Mouse (Mus musculus) bone marrow macrophage, adult 2 months (primary cell): ENCODE results near the gene Ptprg. TPM values are rescaled to one million over a fixed set of nuclear protein-coding genes. Genes with fewer than 3 reads are reported as not detected.

Experiments used
- H3K27ac ChIP-seq: 2 replicates; pipeline ENCODE4 v1.5.1; 2012; ENCODE audit warnings: low read depth, low read length; ENCODE audit not compliant: insufficient read depth
- H3K4me1 ChIP-seq: 2 replicates; pipeline ENCODE4 v1.6.1; 2012; ENCODE audit warnings: low read length; ENCODE audit not compliant: control insufficient read depth, insufficient read depth
- H3K4me3 ChIP-seq: 2 replicates; pipeline ENCODE4 v1.5.1; 2012; ENCODE audit warnings: mild to moderate bottlenecking, low read length, moderate library complexity; ENCODE audit not compliant: insufficient read depth
- CTCF ChIP-seq: IDR thresholded peaks from 2 replicates; pipeline ENCODE4 v1.5.1; 2012; ENCODE audit warnings: low read depth, mild to moderate bottlenecking, low read length, moderate library complexity
- POLR2A ChIP-seq: IDR thresholded peaks from 2 replicates; pipeline ENCODE4 v1.6.1; 2012; ENCODE audit warnings: mild to moderate bottlenecking, low read depth, low read length, borderline replicate concordance
- polyA plus RNA-seq: library from polyadenylated mRNA; stranded (reverse); fragments of >200 nt; gene quantifications from 2 replicates; pipeline ENCODE4 v1.2.4, GENCODE M21; 2012; ENCODE audit not compliant: missing spikeins, insufficient read depth, insufficient read length

Gene Ptprg
- polyA plus RNA-seq, 1 experiment: 0.76 TPM

GRCm38 (mm10) chr14:11874960-11875889, 321.9 kb downstream of the Ptprg start:
- no peaks in the 10 kb centered on the region for H3K4me1 ChIP-seq
- H3K4me3 ChIP-seq: no peak overlapping the region
- H3K27ac ChIP-seq: no peak overlapping the region
- TF ChIP-seq POLR2A (no peak), CTCF (no peak)

DNA sequence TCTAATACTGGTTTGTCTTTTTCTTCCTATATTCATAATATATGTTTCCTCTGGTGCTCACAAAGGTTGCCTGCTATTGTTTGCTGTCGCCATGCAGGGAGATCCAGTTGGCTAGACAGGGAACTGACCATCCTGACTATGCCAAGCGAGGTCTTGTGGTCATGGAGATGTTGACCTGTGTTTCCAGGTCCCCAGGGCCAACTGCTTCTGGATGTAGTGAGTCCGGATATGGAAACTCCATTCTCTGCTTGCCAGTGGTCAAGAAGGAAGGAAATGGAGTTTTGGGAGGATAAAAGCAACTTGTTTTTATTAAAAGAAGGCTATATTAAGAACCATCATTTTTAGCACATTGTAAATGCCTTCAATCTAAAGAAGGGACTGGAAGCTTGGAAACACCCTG, 327.8 kb downstream of the Ptprg start:
- Histone ChIP-seq H3K27ac (no peak overlapping the region), H3K4me3 (no peak overlapping the region), H3K4me1 (no peaks in the 10 kb centered on the region)
- TF ChIP-seq CTCF (no peak), POLR2A (no peak)

DNA sequence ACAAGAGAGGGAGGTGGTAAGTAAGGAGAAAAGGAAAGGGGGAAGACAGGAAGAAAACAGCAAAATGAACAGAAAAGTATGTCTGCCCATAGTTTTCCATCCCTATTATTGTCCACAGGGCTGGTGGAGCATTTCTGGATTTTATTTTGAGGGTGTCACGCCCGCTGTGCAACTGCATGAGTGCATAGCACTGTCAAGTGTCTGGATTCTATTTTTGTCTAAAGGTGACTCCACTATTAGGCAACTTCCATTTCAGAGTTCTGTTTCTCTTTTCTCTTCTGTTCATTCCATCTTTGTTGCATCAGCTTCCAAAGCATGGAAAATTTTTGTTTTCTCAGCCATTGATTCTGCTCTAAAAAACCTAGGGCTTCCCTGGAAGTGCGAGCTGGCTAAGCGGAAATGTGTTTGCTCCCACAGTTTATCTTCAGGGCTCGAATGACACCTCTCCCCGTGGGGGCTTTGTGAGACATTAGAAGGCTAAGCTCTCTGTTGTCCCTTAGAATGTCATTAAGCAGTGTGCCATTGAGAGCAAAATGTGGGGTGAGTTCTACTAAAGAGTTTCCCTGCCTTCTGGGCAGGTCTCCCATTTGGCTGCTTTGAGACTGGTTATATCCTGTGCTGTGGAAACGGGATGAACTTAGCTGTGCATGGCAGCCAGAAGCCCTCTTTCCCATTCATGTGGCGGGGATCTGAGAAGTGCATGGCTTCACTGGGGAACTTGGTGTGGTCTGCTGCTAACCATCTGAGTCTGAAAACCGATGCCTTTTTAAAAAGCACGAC, 330.0 kb downstream of the Ptprg start:
- Histone ChIP-seq H3K4me1 (no peaks in the 10 kb centered on the region), H3K27ac (no peak overlapping the region), H3K4me3 (no peak overlapping the region)
- TF ChIP-seq POLR2A (no peak), CTCF (no peak)

- TF ChIP-seq POLR2A (no peak), CTCF (no peak)
- no peak overlapping the region for H3K27ac ChIP-seq
- H3K4me1 ChIP-seq: no peaks in the 10 kb centered on the region
- H3K4me3 ChIP-seq: no peak overlapping the region
Measured at GRCm38 (mm10) chr14:11883995-11884394, 330.7 kb downstream of the Ptprg start.

DNA sequence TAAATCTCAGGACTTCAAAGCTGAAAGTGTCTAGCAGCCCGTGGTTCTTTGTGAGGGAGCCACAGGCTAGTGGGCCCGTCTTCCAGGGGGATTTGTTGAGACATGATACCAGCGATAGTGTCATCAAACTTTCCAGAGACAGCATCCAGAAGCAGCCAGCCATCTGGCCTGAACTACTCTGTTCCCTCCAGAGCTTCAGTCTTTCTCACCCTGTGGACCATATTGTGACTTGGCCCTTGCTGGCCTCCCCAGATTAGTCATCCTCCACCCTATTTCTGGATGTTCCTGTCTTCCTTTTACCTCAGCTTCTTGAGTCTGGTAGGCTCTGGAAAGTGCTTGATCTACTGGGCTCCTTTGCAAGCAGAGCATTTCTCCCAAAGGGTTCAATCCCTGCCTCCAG, 333.1 kb downstream of the Ptprg start:
- H3K27ac ChIP-seq: no peak overlapping the region
- no peak for TF ChIP-seq POLR2A
- no peak for TF ChIP-seq CTCF
- no peak overlapping the region for H3K4me3 ChIP-seq
- no peaks in the 10 kb centered on the region for H3K4me1 ChIP-seq

DNA sequence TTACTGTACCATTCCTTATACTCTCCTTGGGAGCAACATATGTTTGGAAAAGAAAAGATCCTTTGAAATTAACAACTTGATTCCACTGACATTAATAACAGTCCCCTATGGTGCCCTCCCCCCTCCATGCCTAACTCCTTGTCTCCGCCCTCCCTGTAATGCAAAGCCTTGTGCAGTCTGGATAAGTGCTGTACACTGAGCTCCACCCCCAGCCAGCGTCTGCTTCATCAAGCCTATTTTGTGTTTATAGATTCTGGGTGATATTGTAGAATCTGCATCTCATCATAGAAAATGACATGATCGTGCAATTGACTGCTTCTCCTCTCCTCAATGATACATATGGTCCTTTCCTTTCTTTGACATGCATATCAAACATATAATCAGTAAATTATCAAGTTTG, 337.6 kb downstream of the Ptprg start:
- Histone ChIP-seq H3K4me3 (no peak overlapping the region), H3K27ac (no peak overlapping the region), H3K4me1 (no peaks in the 10 kb centered on the region)
- TF ChIP-seq POLR2A: no peak
- TF ChIP-seq CTCF: no peak

GRCm38 (mm10) chr14:11892621-11893020, 339.3 kb downstream of the Ptprg start:
- no peak overlapping the region for H3K27ac ChIP-seq
- H3K4me3 ChIP-seq: no peak overlapping the region
- no peaks in the 10 kb centered on the region for H3K4me1 ChIP-seq
- TF ChIP-seq CTCF: no peak
- TF ChIP-seq POLR2A: no peak

DNA sequence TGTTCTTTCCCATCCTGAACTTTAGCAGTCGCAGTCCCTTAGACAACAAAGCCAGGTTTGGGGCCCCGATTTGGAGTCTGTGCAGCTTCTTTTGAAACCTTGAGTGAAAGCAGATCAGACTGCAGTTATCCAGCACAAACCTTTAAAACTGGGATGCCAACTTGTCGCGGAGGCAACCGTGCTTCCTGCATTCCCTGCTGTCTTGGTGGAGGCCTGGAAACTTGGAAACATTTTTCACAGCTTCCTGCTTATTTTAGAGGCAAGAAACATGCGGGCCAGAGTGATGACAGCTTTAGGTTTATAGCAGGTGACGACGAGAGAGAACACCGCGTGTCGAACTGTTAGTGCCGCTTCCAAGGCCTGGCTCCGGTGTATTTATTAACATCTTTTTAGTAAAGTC, 342.2 kb downstream of the Ptprg start:
- no peak for TF ChIP-seq CTCF
- no peak for TF ChIP-seq POLR2A
- H3K27ac ChIP-seq: no peak overlapping the region
- no peaks in the 10 kb centered on the region for H3K4me1 ChIP-seq
- H3K4me3 ChIP-seq: no peak overlapping the region

DNA sequence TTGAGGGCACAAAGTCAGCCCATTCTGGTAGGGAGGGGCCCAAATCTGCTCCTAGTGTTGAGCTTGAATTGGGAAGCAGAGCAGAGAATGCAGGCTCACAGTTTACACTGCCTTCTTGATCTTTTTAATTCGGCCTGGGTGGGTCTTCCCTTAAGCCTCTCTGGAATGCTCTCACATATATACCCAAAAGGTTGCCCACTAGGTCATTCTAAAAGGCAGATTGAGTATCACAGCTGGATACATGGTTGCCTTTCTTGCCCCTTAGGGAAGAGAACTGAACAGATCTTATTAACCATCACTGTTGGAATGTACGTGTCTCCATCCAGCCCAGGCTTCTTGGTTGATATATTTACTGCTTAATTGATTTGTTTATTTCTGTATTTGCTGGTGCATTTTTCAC, 349.5 kb downstream of the Ptprg start:
- H3K27ac ChIP-seq: no peak overlapping the region
- TF ChIP-seq POLR2A (no peak), CTCF (no peak)
- no peaks in the 10 kb centered on the region for H3K4me1 ChIP-seq
- H3K4me3 ChIP-seq: no peak overlapping the region
